Mouse (Mus musculus) small intestine, adult 2 months (tissue): Measurements from ENCODE around the gene Tut7. TPM values are rescaled to one million over a fixed set of nuclear protein-coding genes. Genes with fewer than 3 reads are reported as not detected.

Experiments
- H3K27ac ChIP-seq: fragments of 200-500 bp; 2 replicates; pipeline ENCODE4 v1.5.1; 2012; ENCODE audit warnings: low read depth, low read length, control low read depth, inconsistent platforms; ENCODE audit not compliant: insufficient read depth
- H3K27me3 ChIP-seq: fragments of 200-500 bp; 2 replicates; pipeline ENCODE4 v1.6.1; 2012; ENCODE audit warnings: mild to moderate bottlenecking, moderate library complexity, low read length, inconsistent platforms; ENCODE audit not compliant: control insufficient read depth, insufficient read depth
- H3K36me3 ChIP-seq: fragments of 200-500 bp; 2 replicates; pipeline ENCODE4 v1.6.1; 2012; ENCODE audit warnings: mild to moderate bottlenecking, low read length, control low read depth, inconsistent platforms; ENCODE audit not compliant: control insufficient read depth, insufficient read depth
- H3K4me1 ChIP-seq: fragments of 200-500 bp; 2 replicates; pipeline ENCODE4 v1.6.1; 2012; ENCODE audit warnings: low read length, inconsistent platforms, mixed read lengths; ENCODE audit not compliant: control insufficient read depth, insufficient read depth, insufficient read length
- H3K4me3 ChIP-seq: fragments of 200-500 bp; 2 replicates; pipeline ENCODE4 v1.5.1; 2012; ENCODE audit warnings: low read depth, mild to moderate bottlenecking, control low read depth, inconsistent platforms, low read length, moderate library complexity
- CTCF ChIP-seq: fragments of 200-500 bp; IDR thresholded peaks from 2 replicates; pipeline ENCODE4 v1.5.1; 2012; ENCODE audit warnings: low read depth, mild to moderate bottlenecking, control low read depth, inconsistent platforms, low read length, moderate library complexity, mixed read lengths; ENCODE audit not compliant: insufficient replicate concordance, insufficient read length; ENCODE audit errors: extremely low read depth
- POLR2A ChIP-seq: fragments of 200-500 bp; IDR thresholded peaks from 2 replicates; pipeline ENCODE4 v1.6.1; 2012; ENCODE audit warnings: low read depth, mild to moderate bottlenecking, control low read depth, inconsistent platforms, low read length, moderate library complexity
- WGBS: fragments of 180-500 bp; shearing (Covaris S2); methylation state at CpG from one replicate; pipeline ENCODE4 v1.1.7; 2018; 5-methylcytosine and 5-hydroxymethylcytosine counted together
- polyA plus RNA-seq: library from polyadenylated mRNA; depleted of rRNA; stranded (reverse); fragments of >200 nt; gene quantifications from 2 replicates; pipeline ENCODE4 v1.2.3, GENCODE M21; 2012

Tut7 gene
- polyA plus RNA-seq, 1 experiment = 33.3 TPM

- TF ChIP-seq CTCF (no peak), POLR2A (no peak)
- Histone ChIP-seq H3K4me3 (no peak overlapping the region), H3K27me3 (no peaks in the 10 kb centered on the region), H3K4me1 (peaks cover 14% of the 10 kb centered on the region), H3K36me3 (peaks cover 33% of the 10 kb centered on the region), H3K27ac (no peak overlapping the region)
- 85% methylated on average over 7 of the region's 7 CpGs for WGBS
Observed at GRCm38 (mm10) chr13:59762791-59763190, 60.2 kb downstream of the Tut7 start.

- no peaks in the 10 kb centered on the region for H3K27me3 ChIP-seq
- H3K4me3 ChIP-seq = no peak overlapping the region
- TF ChIP-seq CTCF (no peak), POLR2A (no peak)
- H3K27ac ChIP-seq = no peak overlapping the region
- 96% methylated on average over 7 of the region's 7 CpGs for WGBS
- no peaks in the 10 kb centered on the region for H3K4me1 ChIP-seq
- peaks cover 44% of the 10 kb centered on the region for H3K36me3 ChIP-seq
Observed at GRCm38 (mm10) chr13:59756906-59757305, 66.0 kb downstream of the Tut7 start.

GRCm38 (mm10) chr13:59750310-59750709, 72.6 kb downstream of the Tut7 start:
- peaks cover 10% of the 10 kb centered on the region for H3K36me3 ChIP-seq
- no peaks in the 10 kb centered on the region for H3K4me1 ChIP-seq
- 80% methylated on average over 12 of the region's 12 CpGs for WGBS
- TF ChIP-seq POLR2A (no peak), CTCF (no peak)
- H3K4me3 ChIP-seq = no peak overlapping the region
- no peaks in the 10 kb centered on the region for H3K27me3 ChIP-seq
- H3K27ac ChIP-seq = no peak overlapping the region

- H3K4me3 ChIP-seq = no peak within 1 kb of the TSS
- H3K4me1 ChIP-seq = no peaks in the 10 kb centered on the region
- TF ChIP-seq POLR2A = no peak
- no peak for TF ChIP-seq CTCF
- 76% methylated on average over 9 of the region's 9 CpGs for WGBS
- no peak within 1 kb of the TSS for H3K27ac ChIP-seq
- H3K27me3 ChIP-seq = no peaks in the 10 kb centered on the region
- no peaks in the 10 kb centered on the region for H3K36me3 ChIP-seq
Observed at GRCm38 (mm10) chr13:59746711-59747110, 76.2 kb downstream of the Tut7 start, which contains the start of gene 1700014D04Rik. Gene 1700014D04Rik, minus strand, starts transcription at chr13:59746752.

- TF ChIP-seq POLR2A (no peak), CTCF (no peak)
- H3K4me3 ChIP-seq = no peak overlapping the region
- WGBS = 77% methylated on average over 6 of the region's 6 CpGs
- H3K27ac ChIP-seq = no peak overlapping the region
- H3K36me3 ChIP-seq = no peaks in the 10 kb centered on the region
- H3K4me1 ChIP-seq = no peaks in the 10 kb centered on the region
- no peaks in the 10 kb centered on the region for H3K27me3 ChIP-seq
Observed at GRCm38 (mm10) chr13:59746164-59746563, 76.8 kb downstream of the Tut7 start.

GRCm38 (mm10) chr13:59745462-59745861, 77.5 kb downstream of the Tut7 start:
- no peak overlapping the region for H3K4me3 ChIP-seq
- 80% methylated on average over 6 of the region's 6 CpGs for WGBS
- H3K27me3 ChIP-seq = no peaks in the 10 kb centered on the region
- H3K36me3 ChIP-seq = no peaks in the 10 kb centered on the region
- no peaks in the 10 kb centered on the region for H3K4me1 ChIP-seq
- TF ChIP-seq POLR2A = no peak
- TF ChIP-seq CTCF = no peak
- H3K27ac ChIP-seq = no peak overlapping the region

GRCm38 (mm10) chr13:59741697-59742096, 81.2 kb downstream of the Tut7 start:
- H3K36me3 ChIP-seq = no peaks in the 10 kb centered on the region
- H3K4me1 ChIP-seq = no peaks in the 10 kb centered on the region
- H3K4me3 ChIP-seq = no peak overlapping the region
- H3K27ac ChIP-seq = no peak overlapping the region
- no peaks in the 10 kb centered on the region for H3K27me3 ChIP-seq
- TF ChIP-seq CTCF (peak; percentile 26; the same call in 1 of the 2 replicates), POLR2A (no peak)
- 59% methylated on average over 10 of the region's 10 CpGs for WGBS

GRCm38 (mm10) chr13:59741096-59741495, 81.9 kb downstream of the Tut7 start:
- Histone ChIP-seq H3K27ac (no peak overlapping the region), H3K36me3 (no peaks in the 10 kb centered on the region), H3K4me3 (no peak overlapping the region), H3K4me1 (no peaks in the 10 kb centered on the region), H3K27me3 (no peaks in the 10 kb centered on the region)
- 77% methylated on average over 11 of the region's 11 CpGs for WGBS
- TF ChIP-seq CTCF (no peak), POLR2A (no peak)
